Mouse (Mus musculus) left cerebral cortex, adult 2 months (tissue): Measurements from ENCODE around the gene Gm28778. TPM values are rescaled to one million over a fixed set of nuclear protein-coding genes. Genes with fewer than 3 reads are reported as not detected.
"Not testable (repeated sequence)": the region's sequence is repeated elsewhere in the genome, so short reads cannot be mapped to it uniquely, and the experiment has no call there.

Experiments used
- DNase-seq, 2 experiments: peaks; one replicate each; pipeline ENCODE4 v3.0.0; 2021 to 2022; ENCODE audit warnings: low spot score in 2 of 2, mixed read lengths in 1 of 2; ENCODE audit errors: extremely low spot score in 1 of 2
- H3K27ac ChIP-seq: fragments of 200-600 bp; 2 replicates; pipeline ENCODE4 v1.8.1; 2022
- H3K4me3 ChIP-seq: fragments of 200-600 bp; 2 replicates; pipeline ENCODE4 v1.8.1; 2022
- CTCF ChIP-seq: fragments of 200-600 bp; IDR thresholded peaks from 2 replicates; pipeline ENCODE4 v1.8.1; 2022; ENCODE audit warnings: antibody characterized with exemption, mild to moderate bottlenecking, moderate library complexity
- intact Hi-C: fragments of 180-260 bp; cut with DNase I; formaldehyde crosslinking; loops from one replicate; pipeline ENCODE4 v1.15.1; 2025
- total RNA-seq, 2 experiments: library from RNA; stranded (reverse); gene quantifications; 2 replicates each; pipeline ENCODE4 v1.2.3; 2021

Gene Gm28778
- total RNA-seq, 2 experiments from 2014 or later, result not detected

DNA sequence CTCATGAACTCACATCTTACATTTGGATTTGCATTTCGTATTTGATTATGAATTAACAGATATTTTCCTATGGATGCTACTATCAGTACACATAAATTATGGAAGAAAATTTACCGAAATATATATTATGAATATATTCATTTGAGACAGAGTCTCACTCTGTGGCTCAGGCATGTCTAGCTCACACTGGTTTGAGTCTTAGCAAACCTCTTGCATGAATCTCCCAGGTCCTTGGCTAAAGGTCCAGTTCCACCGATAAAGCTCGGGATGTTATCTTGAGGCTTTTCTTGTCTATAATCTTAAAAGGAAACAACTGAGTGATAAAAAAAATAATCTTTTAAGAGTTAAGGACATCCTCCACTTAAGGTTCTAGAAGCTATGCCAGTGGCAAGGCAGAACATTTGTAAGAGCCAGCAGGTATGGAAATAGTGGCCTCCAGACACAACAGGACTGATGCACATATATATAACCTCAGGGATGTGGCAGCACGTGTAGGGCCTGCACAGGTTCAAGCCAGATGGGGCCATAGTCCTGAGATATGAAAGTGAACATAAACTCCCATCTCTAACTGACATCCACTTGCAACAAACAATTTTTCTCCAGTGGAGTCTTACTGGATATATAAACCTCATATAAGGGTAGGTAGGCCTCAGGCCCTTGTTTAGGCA, 28.1 kb downstream of the Gm28778 start:
- intact Hi-C loops, result no loop called here
- no peak for TF ChIP-seq CTCF
- no peak for DNase-seq
- Histone ChIP-seq H3K27ac (no peak overlapping the region), H3K4me3 (no peak overlapping the region)

DNA sequence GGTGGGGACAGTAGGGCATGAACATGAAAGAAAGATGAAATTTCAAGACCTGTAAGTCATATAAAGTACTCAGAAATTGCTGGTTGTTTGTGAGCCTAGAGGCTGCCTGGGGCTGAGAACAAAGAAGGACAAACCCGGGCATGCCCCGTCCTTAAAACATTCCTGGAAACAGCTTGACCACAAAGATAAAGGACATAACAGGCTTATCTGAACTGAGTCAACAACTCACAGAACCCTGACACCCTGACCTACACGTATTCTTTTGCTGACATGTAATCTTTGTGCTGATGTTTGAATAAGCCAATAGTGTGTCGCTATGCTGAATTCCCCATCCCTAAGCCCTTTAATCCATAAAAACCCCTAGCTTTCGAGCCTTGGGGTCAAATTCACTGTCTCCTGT, 36.6 kb downstream of the Gm28778 start:
- H3K27ac ChIP-seq, DNase-seq, intact Hi-C loops, H3K4me3 ChIP-seq: not testable (repeated sequence)

- no peak for DNase-seq
- no peak for TF ChIP-seq CTCF
- no peak overlapping the region for H3K4me3 ChIP-seq
- intact Hi-C loops, result no loop called here
- no peak overlapping the region for H3K27ac ChIP-seq
Measured at GRCm38 (mm10) chr1:53335465-53335864, 38.6 kb downstream of the Gm28778 start.

- H3K4me3 ChIP-seq, H3K27ac ChIP-seq, DNase-seq, intact Hi-C loops: not testable (repeated sequence)
Measured at GRCm38 (mm10) chr1:53337403-53337802, 40.5 kb downstream of the Gm28778 start.

- Histone ChIP-seq H3K27ac (no peak overlapping the region), H3K4me3 (no peak overlapping the region)
- TF ChIP-seq CTCF, result no peak
- intact Hi-C loops, result no loop called here
- DNase-seq, result no peak
Measured at GRCm38 (mm10) chr1:53341071-53341470, 44.2 kb downstream of the Gm28778 start.

DNA sequence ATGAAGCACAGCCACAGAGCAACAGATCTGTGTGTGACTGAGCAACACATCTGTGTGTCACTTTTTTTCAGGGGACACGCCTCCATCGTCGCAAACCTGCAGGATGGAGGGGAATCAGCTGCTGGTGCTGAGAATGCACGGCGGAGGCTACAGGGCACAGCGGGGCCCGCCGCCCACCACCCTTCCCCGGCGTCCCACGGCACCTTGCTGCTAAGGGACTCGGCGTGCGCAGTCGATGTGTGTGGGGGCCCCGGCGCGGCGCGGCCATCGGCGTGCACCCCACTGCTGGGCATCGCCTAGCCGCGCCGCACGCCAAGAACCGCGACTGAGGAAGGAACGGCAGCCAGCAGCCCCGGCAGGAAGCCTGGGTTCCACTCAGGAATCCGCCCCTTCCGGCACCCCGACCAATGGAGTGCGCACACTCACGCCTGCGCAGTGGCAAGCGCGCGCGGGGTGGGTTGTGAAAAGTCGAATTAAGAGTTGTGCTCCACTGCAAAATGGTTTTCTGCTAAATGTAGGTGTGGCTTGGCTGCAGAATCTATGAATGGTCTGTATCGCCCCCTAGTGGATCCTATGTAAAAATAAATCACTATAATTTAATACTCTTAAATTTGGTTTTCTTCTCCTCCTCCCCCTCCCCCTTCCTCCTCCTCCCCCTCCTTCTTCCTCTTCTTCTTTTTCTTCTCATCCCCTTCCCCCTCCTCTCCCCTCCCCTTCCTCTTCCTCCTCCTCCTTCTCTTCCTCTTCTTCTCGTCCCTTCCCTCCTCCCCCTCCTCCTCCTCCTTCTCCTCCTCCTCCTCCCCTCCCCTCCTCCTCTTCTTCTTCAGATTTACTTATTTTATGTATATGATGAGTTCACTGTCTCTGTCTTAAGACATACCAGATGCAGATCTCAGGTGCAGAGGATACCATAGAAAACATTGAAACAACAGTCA, 55.7 kb downstream of the Gm28778 start, which contains the start of the genes Asdurf, Gm28551 and Asnsd1:
Gene Asdurf (minus strand): TSS at position 293 of the 935 bp plus-strand sequence.
Gene Gm28551 (minus strand): TSS at position 341 of the 935 bp plus-strand sequence.
Gene Asnsd1 (minus strand): TSS at position 426 of the 935 bp plus-strand sequence.
- DNase-seq, result peak; percentile 97
- intact Hi-C loops, result loop anchor here (1.0 to 2.0 kb wide), 2 partner anchors 39 to 300 kb away; partner anchors contain the start of gene Osgepl1
- Histone ChIP-seq H3K27ac (peak within 1 kb of the TSS; percentile 84), H3K4me3 (peak within 1 kb of the TSS; percentile 98)
- TF ChIP-seq CTCF, result peak; percentile 71

DNA sequence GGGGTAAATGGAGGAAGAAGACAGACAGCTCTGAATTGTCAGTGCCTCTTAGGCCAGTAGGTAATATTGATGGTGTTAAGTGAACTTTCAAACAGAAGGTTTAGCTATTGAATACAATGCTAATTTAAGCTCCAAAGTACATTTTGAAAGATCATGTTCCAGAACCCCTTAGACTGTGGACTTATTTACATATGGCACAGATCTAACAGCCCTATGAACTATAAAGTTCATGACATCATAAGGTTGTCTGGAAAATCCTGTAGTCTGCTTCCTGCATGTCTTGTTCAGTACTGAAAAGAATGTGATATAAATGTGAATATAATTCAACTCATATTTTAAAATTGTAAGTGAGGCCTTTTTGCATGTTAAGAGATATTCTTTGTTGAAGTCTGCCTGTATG, 62.1 kb downstream of the Gm28778 start:
- Histone ChIP-seq H3K27ac (no peak overlapping the region), H3K4me3 (no peak overlapping the region)
- no peak for DNase-seq
- intact Hi-C loops, result no loop called here
- no peak for TF ChIP-seq CTCF

Other genes starting within 250 kb of the Gm28778 start
- gene Mstn, start 235.5 kb upstream of the Gm28778 start, total RNA-seq, result under 1 TPM; 0.33 to 0.50 TPM
- gene 1700019A02Rik, start 109.5 kb upstream of the Gm28778 start, total RNA-seq, result not detected
- 10 to 100 TPM; 31.9 to 35.1 TPM for gene Pms1, start 93 bp upstream of the Gm28778 start, total RNA-seq
- gene Ormdl1, start within 50 bp of the Gm28778 start, total RNA-seq, result 1 to 10 TPM; 7.3 to 8.8 TPM
- gene Osgepl1, start 16.5 kb downstream of the Gm28778 start, total RNA-seq, result 10 to 100 TPM; 23.6 to 24.9 TPM
- gene Asdurf, start 55.5 kb downstream of the Gm28778 start, total RNA-seq, result 1 to 10 TPM in 1 of 2 experiments, not detected in 1; 3.1 TPM
- gene Gm28551, start 55.6 kb downstream of the Gm28778 start, total RNA-seq, result under 1 TPM in 1 of 2 experiments, not detected in 1; 0.28 TPM
- 10 to 100 TPM; 20.4 to 24.5 TPM for gene Asnsd1, start 55.6 kb downstream of the Gm28778 start, total RNA-seq